Mouse (Mus musculus): Measurements from ENCODE around the gene Hist3h2ba.

The Hist3h2ba gene

GRCm38 (mm10) chr11:58948542-58949479, at the start of gene Hist3h2ba:
Gene Hist3h2ba, plus strand, starts transcription at chr11:58948920.
- no peak for DNase-seq (ENCODE audit: low read depth)

- DNase-seq (ENCODE audit: low read depth): no peak
These were observed 47.6 kb upstream of the Hist3h2ba start for GRCm38 (mm10) chr11:58901080-58901479.

- DNase-seq (ENCODE audit: low read depth): peak; percentile 86
These were observed 45.0 kb upstream of the Hist3h2ba start, which contains the start of gene Zfp39 for GRCm38 (mm10) chr11:58903511-58904409. Gene Zfp39, minus strand, starts transcription at chr11:58904225.

- no peak for DNase-seq (ENCODE audit: low read depth)
These were observed 44.4 kb upstream of the Hist3h2ba start for GRCm38 (mm10) chr11:58904410-58904718.

- DNase-seq (ENCODE audit: low read depth): no peak
These were observed 43.9 kb upstream of the Hist3h2ba start for GRCm38 (mm10) chr11:58904838-58905237.

GRCm38 (mm10) chr11:58913776-58914175, 34.9 kb upstream of the Hist3h2ba start:
- DNase-seq (ENCODE audit: low read depth): no peak

- DNase-seq (ENCODE audit: low read depth): no peak
These were observed 34.2 kb upstream of the Hist3h2ba start for GRCm38 (mm10) chr11:58914461-58915028.

- DNase-seq (ENCODE audit: low read depth): peak; percentile 77
These were observed 31.6 kb upstream of the Hist3h2ba start for GRCm38 (mm10) chr11:58916879-58917744.

- DNase-seq (ENCODE audit: low read depth): no peak
These were observed 30.9 kb upstream of the Hist3h2ba start, which contains the start of gene Btnl10 for GRCm38 (mm10) chr11:58917745-58918366. Gene Btnl10, plus strand, starts transcription at chr11:58917908.

GRCm38 (mm10) chr11:58918759-58919158, 30.0 kb upstream of the Hist3h2ba start:
- no peak for DNase-seq (ENCODE audit: low read depth)

GRCm38 (mm10) chr11:58922420-58922819, 26.3 kb upstream of the Hist3h2ba start:
- no peak for DNase-seq (ENCODE audit: low read depth)

GRCm38 (mm10) chr11:58926651-58927050, 22.1 kb upstream of the Hist3h2ba start:
- no peak for DNase-seq (ENCODE audit: low read depth)

GRCm38 (mm10) chr11:58927053-58927452, 21.7 kb upstream of the Hist3h2ba start:
- DNase-seq (ENCODE audit: low read depth): no peak

- peak; percentile 53 for DNase-seq (ENCODE audit: low read depth)
These were observed 20.7 kb upstream of the Hist3h2ba start for GRCm38 (mm10) chr11:58927790-58928651.

GRCm38 (mm10) chr11:58929055-58929454, 19.7 kb upstream of the Hist3h2ba start:
- no peak for DNase-seq (ENCODE audit: low read depth)

- DNase-seq (ENCODE audit: low read depth): no peak
These were observed 19.1 kb upstream of the Hist3h2ba start for GRCm38 (mm10) chr11:58929641-58930040.

GRCm38 (mm10) chr11:58930254-58930653, 18.5 kb upstream of the Hist3h2ba start:
- DNase-seq (ENCODE audit: low read depth): no peak

GRCm38 (mm10) chr11:58931576-58931975, 17.1 kb upstream of the Hist3h2ba start:
- no peak for DNase-seq (ENCODE audit: low read depth)

GRCm38 (mm10) chr11:58937909-58938308, 10.8 kb upstream of the Hist3h2ba start:
- DNase-seq (ENCODE audit: low read depth): no peak

Data from c-Kit-positive CD71-negative TER-119-negative erythroid progenitor cells, embryonic 14.5 days (primary cell).